Mouse (Mus musculus) heart, postnatal 0 days (tissue): ENCODE data around the gene Rnf38.

Experiments
- CTCF ChIP-seq: IDR thresholded peaks from 2 replicates; pipeline ENCODE4 v1.5.1; 2016; ENCODE audit warnings: antibody characterized with exemption, control low read depth, low read depth
- EP300 ChIP-seq: IDR thresholded peaks from 2 replicates; pipeline ENCODE4 v1.6.1; 2016; ENCODE audit warnings: antibody characterized with exemption, low read depth

GRCm38 (mm10) chr4:44078358-44078933 is 155.1 kb downstream of the Rnf38 start:
- no peak for TF ChIP-seq CTCF
- no peak for TF ChIP-seq EP300
